Mouse (Mus musculus) thymus, adult 2 months (tissue): ENCODE data around the gene Plcxd1.

ENCODE experiments used
- CTCF ChIP-seq: fragments of 200-500 bp; IDR thresholded peaks from 2 replicates; pipeline ENCODE4 v1.5.1; 2012; ENCODE audit warnings: mild to moderate bottlenecking, control low read depth, low read length, moderate library complexity, borderline replicate concordance; ENCODE audit not compliant: control insufficient read depth, poor library complexity, insufficient read depth; ENCODE audit errors: extremely low read depth
- POLR2A ChIP-seq: fragments of 200-500 bp; IDR thresholded peaks from 2 replicates; pipeline ENCODE4 v1.6.1; 2012; ENCODE audit warnings: mild to moderate bottlenecking, low read length, control low read depth, moderate library complexity; ENCODE audit not compliant: control insufficient read depth, poor library complexity, insufficient read depth; ENCODE audit errors: extremely low read depth

DNA sequence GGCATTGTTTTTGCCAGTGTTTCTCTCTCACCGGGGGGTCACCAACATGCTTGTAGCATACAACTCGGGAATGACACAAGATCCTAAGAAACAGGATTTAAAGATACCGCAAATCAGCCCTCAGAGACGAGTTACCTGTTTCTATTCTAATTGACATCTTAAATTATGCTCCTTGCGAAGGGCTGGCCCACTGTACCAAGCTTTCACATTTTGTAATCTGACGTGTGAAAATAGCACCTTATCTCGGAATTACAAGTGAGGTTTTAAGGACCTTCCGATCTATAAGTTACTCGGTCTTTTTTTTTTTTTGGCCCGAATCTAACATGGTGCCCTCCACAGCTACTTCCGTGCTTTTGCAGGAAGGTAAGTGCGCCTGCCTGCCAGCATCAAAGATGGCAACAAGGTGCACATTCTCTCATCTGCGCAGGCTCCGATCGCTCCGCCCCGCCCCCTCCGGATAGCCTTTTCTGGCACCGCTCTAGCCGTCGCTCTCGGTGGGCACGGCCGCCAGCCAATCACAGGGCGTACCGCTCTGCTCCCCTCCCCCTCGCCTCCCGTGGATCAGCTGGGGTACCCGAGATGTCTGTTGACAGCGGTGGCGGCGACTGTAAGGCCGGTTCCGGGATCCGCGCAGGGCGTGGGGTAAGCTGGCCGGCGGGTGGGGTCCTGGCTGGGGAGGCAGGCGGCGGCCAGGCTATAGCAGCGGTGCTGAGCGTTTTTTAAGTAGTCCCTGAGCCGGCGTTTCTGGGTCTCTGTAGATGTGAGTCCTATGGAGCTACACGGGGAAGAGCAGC lies 35.7 kb downstream of the Plcxd1 start, which contains the start of gene Chfr:
- TF ChIP-seq POLR2A (peak; percentile 86), CTCF (peak; percentile 17; the same call in 1 of the 2 replicates)
